Mouse (Mus musculus): Measurements from ENCODE around the gene Myo1e.

DNA sequence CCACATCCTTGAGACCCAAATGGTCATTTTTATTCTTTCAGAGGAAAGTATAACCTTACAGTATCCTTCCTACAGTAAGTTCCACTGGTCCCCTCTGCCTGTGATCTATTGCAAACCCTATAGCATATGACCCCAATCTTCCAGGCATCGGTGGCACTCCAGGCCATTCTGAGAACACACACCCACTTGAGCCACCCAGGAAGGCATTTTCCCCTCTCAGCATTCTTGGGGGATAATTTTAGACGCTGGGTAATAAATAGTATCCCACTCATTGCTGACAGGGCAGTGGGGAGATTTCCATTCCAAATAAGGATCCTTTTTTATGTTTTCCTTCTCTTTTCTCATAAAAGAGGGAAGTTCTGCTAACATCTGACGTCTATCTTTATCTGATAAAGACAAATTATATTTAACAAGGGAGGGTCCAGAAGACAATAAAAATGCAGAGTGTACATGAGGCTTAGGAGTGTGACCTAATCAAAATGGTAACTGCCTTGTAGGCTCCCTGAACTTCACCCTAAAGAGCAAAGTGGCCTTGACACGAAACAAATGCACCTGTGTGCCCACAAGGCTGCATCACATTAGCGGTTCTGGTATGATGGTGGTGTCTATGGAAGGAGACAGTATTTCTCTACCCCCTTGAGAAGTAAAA, 121.2 kb downstream of the Myo1e start:
- TF ChIP-seq ETS1 (conservative IDR thresholded peaks at IDR 0.05; ENCODE audit: low read depth, low read length) (no peak), EP300 (IDR thresholded peaks at IDR 0.05; ENCODE audit: low read length) (no peak), CHD1 (IDR thresholded peaks at IDR 0.05; ENCODE audit: low read depth, low read length) (no peak)
